In genomic region chr17:56108334-56109044, GRCm38 (mm10) we compare ENCODE assay signal across 8 mouse cellular contexts. TPM values are rescaled to one million over a fixed set of nuclear protein-coding genes. Genes with fewer than 3 reads are reported as not detected.
DNase-seq lines count a peak whose midpoint lies in the region; ATAC-seq and TF ChIP-seq lines count a peak whose summit lies in the region.

No protein-coding gene starts in this region.

- H3K9ac ChIP-seq in heart, adult 2 months (ENCODE audit: low read depth, low read length): peak overlapping the region; percentile 78
- H3K9ac ChIP-seq in forebrain, embryonic 11.5 days (ENCODE audit: low read length): no peak overlapping the region

- 0 out of 2 replicates have a peak, but pooled peaks have one; percentile 11 for TF ChIP-seq POLR2A in cerebellum, adult 2 months (IDR thresholded peaks at IDR 0.05; ENCODE audit: borderline replicate concordance, insufficient read depth, low read length)
- peak; percentile 89 for TF ChIP-seq POLR2A in heart, adult 2 months (IDR thresholded peaks at IDR 0.05; ENCODE audit: insufficient read depth, low read depth, low read length)

- 44% methylated on average over 6 of the region's 6 CpGs for WGBS in cerebellum, adult 2 months
- WGBS in heart, adult 2 months: 43% methylated on average over 6 of the region's 6 CpGs
- WGBS in forebrain, embryonic 11.5 days: 85% methylated on average over 6 of the region's 6 CpGs

- no peaks in the 10 kb centered on the region for H3K4me1 ChIP-seq in cerebellum, adult 2 months (ENCODE audit: control insufficient read depth, insufficient read depth, low read length)
- peaks cover 7% of the 10 kb centered on the region for H3K4me1 ChIP-seq in heart, adult 2 months (ENCODE audit: control insufficient read depth, insufficient read depth, low read length)
- no peaks in the 10 kb centered on the region for H3K4me1 ChIP-seq in forebrain, embryonic 11.5 days (replicated peaks; ENCODE audit: control insufficient read depth, insufficient read depth, low read length)

- no peak overlapping the region for H3K4me3 ChIP-seq in cerebellum, adult 2 months (replicated peaks; ENCODE audit: insufficient read depth, low read depth, low read length)
- peak overlapping the region; percentile 53 for H3K4me3 ChIP-seq in heart, adult 2 months
- H3K4me3 ChIP-seq in forebrain, embryonic 11.5 days (ENCODE audit: low read depth, low read length): no peak overlapping the region

- TF ChIP-seq CTCF in cerebellum, adult 2 months (IDR thresholded peaks at IDR 0.05; ENCODE audit: borderline replicate concordance, insufficient read depth, low read depth, low read length): no peak
- TF ChIP-seq CTCF in heart, adult 2 months (IDR thresholded peaks at IDR 0.05): no peak

- peak overlapping the region; percentile 73 for H3K27ac ChIP-seq in cerebellum, adult 2 months (ENCODE audit: insufficient read depth, low read length)
- H3K27ac ChIP-seq in heart, adult 2 months: peak overlapping the region; percentile 96
- no peak overlapping the region for H3K27ac ChIP-seq in forebrain, embryonic 11.5 days (ENCODE audit: low read depth, low read length)

- H3K36me3 ChIP-seq in heart, adult 2 months (ENCODE audit: control insufficient read depth, insufficient read depth, low read length): no peaks in the 10 kb centered on the region
- H3K36me3 ChIP-seq in forebrain, embryonic 11.5 days (ENCODE audit: control insufficient read depth, insufficient read depth, low read length): no peaks in the 10 kb centered on the region; the same call in 1 of the 2 replicates

- ATAC-seq in megakaryocyte progenitor cell, adult 5-6 weeks (replicated peaks; ENCODE audit: poor library complexity): no peak
- no peak for ATAC-seq in forebrain, embryonic 11.5 days (replicated peaks; ENCODE audit: low FRiP score)

- peak in 1 of 2 experiments; percentile 55 for DNase-seq in cerebellum, adult 2 months
- DNase-seq in cerebellum, postnatal 14 days: no peak
- peak; percentile 33 for DNase-seq in 3T3-L1 (ENCODE audit: low read depth, low spot score)
- peak; percentile 83 to 90 for DNase-seq in heart, adult 2 months
- peak; percentile 61 to 86 for DNase-seq in left cerebral cortex, postnatal 14 days (ENCODE audit: low spot score in 2 of 2)
- no peak for DNase-seq in forebrain, embryonic 11.5 days (ENCODE audit: low spot score)
- DNase-seq in thymus, postnatal 25 days: no peak

- peak; percentile 100 for TF ChIP-seq EP300 in heart, adult 2 months (IDR thresholded peaks at IDR 0.05; ENCODE audit: insufficient read depth, low read depth, low read length)

- intact Hi-C loops in heart, adult 2 months (cut with DNase I): no loop called here
- intact Hi-C loops in left cerebral cortex, postnatal 14 days (cut with DNase I): no loop called here

- H3K79me2 ChIP-seq in heart, adult 2 months (replicated peaks; ENCODE audit: control insufficient read depth, insufficient read depth, low read length): no peaks in the 10 kb centered on the region

- no peak overlapping the region for H3K4me2 ChIP-seq in forebrain, embryonic 11.5 days (ENCODE audit: low read depth, low read length, severe bottlenecking)

- no peaks in the 10 kb centered on the region for H3K27me3 ChIP-seq in cerebellum, adult 2 months (ENCODE audit: control insufficient read depth, insufficient read depth, low read length)
- H3K27me3 ChIP-seq in heart, adult 2 months (ENCODE audit: control insufficient read depth, insufficient read depth, low read length): no peaks in the 10 kb centered on the region
- H3K27me3 ChIP-seq in forebrain, embryonic 11.5 days (ENCODE audit: control insufficient read depth, insufficient read depth, low read length): no peaks in the 10 kb centered on the region

- H3K9me3 ChIP-seq in forebrain, embryonic 11.5 days (ENCODE audit: control insufficient read depth, low read length): no peaks in the 10 kb centered on the region

RNA-seq across cellular contexts. Expression of gene Plin4, which starts 1.1 kb away (rescaled TPM):
- 1.1 and 1.7 TPM in 2 replicates for polyA plus RNA-seq in cerebellum, adult 2 months (2012; rRNA removed)
- total RNA-seq in heart, adult 2 months (2021): 100 to 1,000 TPM; 151 to 170 TPM
- 114 and 167 TPM in 2 replicates for polyA plus RNA-seq in heart, adult 2 months (2012; rRNA removed)
- 1 to 10 TPM in 1 of 2 experiments, under 1 TPM in 1; 0.36 to 1.1 TPM for total RNA-seq in left cerebral cortex, postnatal 14 days (2021)
- total RNA-seq in megakaryocyte progenitor cell, adult 5-6 weeks (2015): not detected in 2 replicates
- not detected in 2 replicates for total RNA-seq in megakaryocyte progenitor cell, adult 5-6 weeks (2017)
- 0.07 TPM in 2 replicates for polyA plus RNA-seq in forebrain, embryonic 11.5 days (2014; fragmentation: Nextera tagmentation; extraction: Ambion mirVana)

RNA-seq across cellular contexts. Expression of gene Plin5, which starts 8.9 kb away (rescaled TPM):
- 0.38 and 0.54 TPM in 2 replicates for polyA plus RNA-seq in cerebellum, adult 2 months (2012; rRNA removed)
- 100 to 1,000 TPM; 159 to 160 TPM for total RNA-seq in heart, adult 2 months (2021)
- polyA plus RNA-seq in heart, adult 2 months (2012; rRNA removed): 112 and 170 TPM in 2 replicates
- 1 to 10 TPM in 1 of 2 experiments, under 1 TPM in 1; 0.46 to 1.1 TPM for total RNA-seq in left cerebral cortex, postnatal 14 days (2021)
- total RNA-seq in megakaryocyte progenitor cell, adult 5-6 weeks (2015): 0.17 TPM in 1 of 2 replicates, not detected in the other
- total RNA-seq in megakaryocyte progenitor cell, adult 5-6 weeks (2017): 0.14 TPM in 1 of 2 replicates, not detected in the other
- 0.21 TPM in 1 of 2 replicates, not detected in the other for polyA plus RNA-seq in forebrain, embryonic 11.5 days (2014; fragmentation: Nextera tagmentation; extraction: Ambion mirVana)

RNA-seq across cellular contexts. Expression of gene Lrg1, which starts 13.3 kb away (rescaled TPM):
- 0.93 and 1.6 TPM in 2 replicates for polyA plus RNA-seq in cerebellum, adult 2 months (2012; rRNA removed)
- 10 to 100 TPM; 57.0 to 74.6 TPM for total RNA-seq in heart, adult 2 months (2021)
- polyA plus RNA-seq in heart, adult 2 months (2012; rRNA removed): 38.2 and 77.7 TPM in 2 replicates
- 1 to 10 TPM; 1.2 to 2.8 TPM for total RNA-seq in left cerebral cortex, postnatal 14 days (2021)
- total RNA-seq in megakaryocyte progenitor cell, adult 5-6 weeks (2015): 1.6 and 3.6 TPM in 2 replicates
- 1.4 and 4.7 TPM in 2 replicates for total RNA-seq in megakaryocyte progenitor cell, adult 5-6 weeks (2017)
- polyA plus RNA-seq in forebrain, embryonic 11.5 days (2014; fragmentation: Nextera tagmentation; extraction: Ambion mirVana): 0.17 and 0.51 TPM in 2 replicates

RNA-seq across cellular contexts. Expression of gene Hdgfl2, which starts 29.1 kb away (rescaled TPM):
- polyA plus RNA-seq in cerebellum, adult 2 months (2012; rRNA removed): 109 and 116 TPM in 2 replicates
- total RNA-seq in heart, adult 2 months (2021): 10 to 100 TPM; 32.5 to 35.0 TPM
- 30.2 and 31.5 TPM in 2 replicates for polyA plus RNA-seq in heart, adult 2 months (2012; rRNA removed)
- 10 to 100 TPM; 97.6 to 97.9 TPM for total RNA-seq in left cerebral cortex, postnatal 14 days (2021)
- total RNA-seq in megakaryocyte progenitor cell, adult 5-6 weeks (2015): 20.7 and 25.4 TPM in 2 replicates
- 80.0 and 87.8 TPM in 2 replicates for total RNA-seq in megakaryocyte progenitor cell, adult 5-6 weeks (2017)
- polyA plus RNA-seq in forebrain, embryonic 11.5 days (2014; fragmentation: Nextera tagmentation; extraction: Ambion mirVana): 150 and 152 TPM in 2 replicates

RNA-seq across cellular contexts. Expression of gene Sema6b, which starts 31.7 kb away (rescaled TPM):
- polyA plus RNA-seq in cerebellum, adult 2 months (2012; rRNA removed): 51.8 and 54.3 TPM in 2 replicates
- total RNA-seq in heart, adult 2 months (2021): 10 to 100 TPM in 1 of 2 experiments, 1 to 10 TPM in 1; 8.9 to 12.6 TPM
- 5.3 and 8.6 TPM in 2 replicates for polyA plus RNA-seq in heart, adult 2 months (2012; rRNA removed)
- 100 to 1,000 TPM; 135 to 144 TPM for total RNA-seq in left cerebral cortex, postnatal 14 days (2021)
- 1.8 and 2.2 TPM in 2 replicates for total RNA-seq in megakaryocyte progenitor cell, adult 5-6 weeks (2015)
- total RNA-seq in megakaryocyte progenitor cell, adult 5-6 weeks (2017): 3.2 and 4.9 TPM in 2 replicates
- polyA plus RNA-seq in forebrain, embryonic 11.5 days (2014; fragmentation: Nextera tagmentation; extraction: Ambion mirVana): 1.4 and 2.5 TPM in 2 replicates

Comparison
In these comparisons a context has a peak if more than half of its experiments do, and no peak if none do; other contexts are left out.
1. DNase-seq: peak in 3T3-L1 (single experiment), heart, adult 2 months (2 of 2) and left cerebral cortex, postnatal 14 days (2 of 2); none in cerebellum, postnatal 14 days (0 of 2), forebrain, embryonic 11.5 days (single experiment) and thymus, postnatal 25 days (single experiment).
2. RNA of gene Plin4, which starts 1.1 kb away (total RNA-seq): 151 to 170 TPM in heart, adult 2 months; 0.36 to 1.1 TPM in left cerebral cortex, postnatal 14 days and not detected in megakaryocyte progenitor cell, adult 5-6 weeks; every median in the first group is over 10 times any median in the second.
3. RNA of gene Plin5, which starts 8.9 kb away (total RNA-seq): 159 to 160 TPM in heart, adult 2 months; 0.46 to 1.1 TPM in left cerebral cortex, postnatal 14 days and 0.14 to 0.17 TPM in megakaryocyte progenitor cell, adult 5-6 weeks; every median in the first group is over 10 times any median in the second.
4. RNA of gene Lrg1, which starts 13.3 kb away (total RNA-seq): 57.0 to 74.6 TPM in heart, adult 2 months; 1.4 to 4.7 TPM in megakaryocyte progenitor cell, adult 5-6 weeks and 1.2 to 2.8 TPM in left cerebral cortex, postnatal 14 days; every median in the first group is over 10 times any median in the second.